Mouse (Mus musculus) thymus, postnatal 36 days (tissue): ENCODE results near the gene Brix1.
"Not testable (repeated sequence)": the region's sequence is repeated elsewhere in the genome, so short reads cannot be mapped to it uniquely, and the experiment has no call there.

ENCODE experiments used
- DNase-seq, 2 experiments: peaks; one replicate each; pipeline ENCODE4 v3.0.0; 2022; ENCODE audit warnings: mixed read lengths in 2 of 2

Brix1 gene

DNA sequence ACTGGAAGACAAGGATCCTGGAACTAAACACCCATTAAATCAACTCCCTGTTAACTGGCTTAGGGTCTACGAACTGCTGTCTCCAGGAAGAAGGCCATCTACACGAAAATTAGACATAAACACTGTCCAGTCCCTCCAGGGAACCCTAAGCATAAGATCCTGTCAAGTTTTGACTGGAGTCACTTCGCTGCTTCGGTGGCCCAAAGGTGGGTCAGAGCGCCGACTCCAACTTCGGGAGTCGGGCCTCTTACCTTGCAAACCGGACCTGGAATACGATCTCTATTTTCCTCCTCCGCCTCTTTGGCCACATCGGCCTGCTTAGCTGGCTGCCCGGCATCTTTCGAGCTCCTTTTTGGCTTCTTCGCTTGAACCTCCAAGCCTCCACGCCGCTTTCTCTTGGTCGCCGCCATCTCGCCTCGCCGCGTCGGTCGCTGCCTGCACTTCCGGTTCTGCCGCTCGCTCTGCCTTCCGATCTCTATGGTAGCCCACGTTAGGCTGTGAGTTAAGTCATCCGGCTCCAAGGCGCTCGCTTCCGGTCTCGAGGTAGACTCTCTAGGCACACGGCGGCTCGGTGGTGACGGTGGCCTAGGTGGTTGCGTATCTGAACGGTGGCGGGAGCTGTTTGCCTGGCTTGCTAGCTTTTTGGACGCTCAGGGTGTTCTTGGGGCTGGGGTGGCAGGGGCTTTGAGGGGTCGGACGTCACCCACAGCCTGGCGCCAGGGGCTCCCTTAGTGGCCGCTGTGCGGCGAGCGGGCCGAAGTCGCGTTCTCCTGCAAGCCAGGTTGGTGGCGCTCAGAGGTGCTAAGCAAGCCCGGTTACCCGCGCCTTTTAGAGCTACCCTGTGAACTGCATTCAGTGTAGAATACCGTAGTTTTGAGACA lies at the start of gene Brix1, which contains the start of gene Rad1:
Brix1 (minus strand) TSS at position 464 of the 881 bp plus-strand sequence.
Rad1 (plus strand) TSS at position 535 of the 881 bp plus-strand sequence.
- peak; percentile 90 to 91 for DNase-seq

DNA sequence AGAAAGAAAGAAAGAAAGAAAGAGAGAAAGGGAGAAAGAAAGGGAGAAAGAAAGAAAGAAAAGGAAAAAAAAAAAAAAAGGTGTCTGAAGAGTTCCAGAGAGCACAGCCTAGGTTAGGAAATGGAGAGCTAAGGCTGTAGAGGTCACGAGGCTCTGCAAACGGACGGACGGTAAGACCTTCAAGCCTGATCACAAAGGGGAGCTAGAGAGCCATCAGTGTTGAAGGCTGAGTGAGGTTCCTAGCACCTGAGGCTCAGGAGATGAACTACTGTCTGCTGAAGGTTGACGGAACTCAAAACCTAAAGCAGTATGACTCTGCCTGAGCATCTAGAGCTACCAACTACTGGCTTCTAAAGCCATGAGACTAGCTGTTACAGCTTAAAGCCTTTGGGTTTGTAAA lies 48.8 kb upstream of the Brix1 start:
- no peak for DNase-seq

DNA sequence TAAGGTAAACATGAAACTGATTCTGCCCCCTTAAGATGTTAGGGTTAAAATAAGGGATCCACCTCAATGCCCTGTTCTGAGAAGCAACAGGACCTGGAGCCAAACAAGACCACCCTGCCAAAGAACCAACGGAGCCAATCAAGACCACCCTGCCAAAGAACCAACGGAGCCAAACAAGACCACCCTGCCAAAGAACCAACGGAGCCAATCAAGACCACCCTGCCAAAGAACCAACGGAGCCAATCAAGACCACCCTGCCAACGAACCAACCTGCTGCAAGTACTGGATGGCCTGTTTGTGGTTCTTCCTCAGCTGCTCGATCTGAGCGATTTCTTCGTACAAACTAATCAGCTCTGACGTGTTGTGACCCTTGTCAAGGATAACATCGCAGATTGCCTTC lies 47.6 kb upstream of the Brix1 start:
- not testable (repeated sequence) for DNase-seq

DNA sequence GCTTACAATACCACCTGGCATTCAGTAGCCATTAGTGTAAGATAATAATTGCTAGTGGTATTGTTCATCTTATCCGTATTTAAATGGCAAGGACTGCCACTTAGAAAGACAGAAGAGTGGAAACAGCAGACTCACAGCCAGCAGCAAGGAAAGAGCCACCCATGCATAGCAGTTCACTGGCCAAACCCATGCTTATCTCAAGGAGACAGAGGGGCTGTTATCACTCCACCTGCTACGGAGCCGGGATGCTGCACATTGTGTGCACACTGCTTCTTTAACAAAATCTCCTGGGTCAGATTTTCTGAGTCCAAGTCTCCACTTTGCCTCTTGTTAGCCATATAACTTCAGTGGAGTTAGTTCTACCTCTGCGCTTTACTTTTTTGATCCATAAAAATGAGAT lies 45.6 kb upstream of the Brix1 start:
- DNase-seq: no peak

DNA sequence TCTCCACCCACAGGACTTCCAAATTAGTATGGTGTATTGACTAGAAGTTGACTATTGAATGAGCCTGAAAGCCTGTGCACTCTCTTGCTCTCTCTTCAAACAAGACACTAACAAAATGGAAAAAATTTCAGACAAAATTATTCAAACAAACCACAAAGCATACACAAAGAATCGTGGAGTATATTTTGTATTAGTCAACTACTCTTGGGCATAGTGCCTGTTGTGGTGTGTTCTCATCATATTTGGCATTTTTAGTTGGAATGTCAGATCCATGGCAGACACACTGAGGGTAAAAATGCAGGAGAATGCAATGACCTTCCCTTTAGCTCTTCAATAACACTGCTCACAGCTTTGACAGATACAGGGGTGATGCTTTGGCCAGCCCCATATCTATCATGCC lies 40.1 kb upstream of the Brix1 start:
- DNase-seq: no peak

DNA sequence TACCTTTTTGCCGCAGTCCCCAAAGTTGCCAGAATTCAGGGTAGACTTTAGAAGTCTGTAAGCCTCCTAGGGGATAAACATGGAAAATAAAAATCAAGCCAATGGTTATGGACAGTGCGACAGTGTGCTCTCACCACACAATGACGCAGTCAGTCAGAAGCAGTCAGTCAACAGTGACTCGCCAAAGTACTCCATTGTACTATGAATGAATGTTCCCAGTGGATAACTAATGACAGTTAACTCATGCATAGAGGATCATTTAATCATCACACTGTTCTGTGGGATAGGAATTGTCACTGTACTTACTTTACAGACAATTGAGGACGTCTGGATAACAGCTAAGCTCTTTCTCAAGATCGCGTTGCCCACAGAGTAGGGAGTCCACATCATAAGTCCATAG lies 29.4 kb upstream of the Brix1 start:
- DNase-seq: no peak

DNA sequence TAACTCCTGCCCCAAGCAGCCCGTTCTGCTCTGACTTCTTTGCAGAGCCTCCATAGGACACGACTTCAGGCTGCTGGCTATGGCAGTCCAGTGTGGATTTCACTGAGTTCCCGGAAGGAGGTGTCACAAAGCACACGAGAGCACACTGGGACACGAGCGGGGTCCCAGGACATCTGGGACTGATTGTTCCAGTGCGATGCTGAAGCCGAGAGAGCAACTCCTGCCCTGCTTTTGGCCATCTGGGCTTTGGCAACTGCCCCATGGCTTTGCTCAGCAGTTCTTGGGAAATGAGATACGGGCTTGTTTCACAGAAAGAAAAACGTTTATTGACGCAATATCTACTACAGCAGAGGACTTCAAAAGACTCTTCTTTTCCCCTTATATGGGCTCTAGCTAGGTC lies 20.4 kb upstream of the Brix1 start:
- DNase-seq: no peak

DNA sequence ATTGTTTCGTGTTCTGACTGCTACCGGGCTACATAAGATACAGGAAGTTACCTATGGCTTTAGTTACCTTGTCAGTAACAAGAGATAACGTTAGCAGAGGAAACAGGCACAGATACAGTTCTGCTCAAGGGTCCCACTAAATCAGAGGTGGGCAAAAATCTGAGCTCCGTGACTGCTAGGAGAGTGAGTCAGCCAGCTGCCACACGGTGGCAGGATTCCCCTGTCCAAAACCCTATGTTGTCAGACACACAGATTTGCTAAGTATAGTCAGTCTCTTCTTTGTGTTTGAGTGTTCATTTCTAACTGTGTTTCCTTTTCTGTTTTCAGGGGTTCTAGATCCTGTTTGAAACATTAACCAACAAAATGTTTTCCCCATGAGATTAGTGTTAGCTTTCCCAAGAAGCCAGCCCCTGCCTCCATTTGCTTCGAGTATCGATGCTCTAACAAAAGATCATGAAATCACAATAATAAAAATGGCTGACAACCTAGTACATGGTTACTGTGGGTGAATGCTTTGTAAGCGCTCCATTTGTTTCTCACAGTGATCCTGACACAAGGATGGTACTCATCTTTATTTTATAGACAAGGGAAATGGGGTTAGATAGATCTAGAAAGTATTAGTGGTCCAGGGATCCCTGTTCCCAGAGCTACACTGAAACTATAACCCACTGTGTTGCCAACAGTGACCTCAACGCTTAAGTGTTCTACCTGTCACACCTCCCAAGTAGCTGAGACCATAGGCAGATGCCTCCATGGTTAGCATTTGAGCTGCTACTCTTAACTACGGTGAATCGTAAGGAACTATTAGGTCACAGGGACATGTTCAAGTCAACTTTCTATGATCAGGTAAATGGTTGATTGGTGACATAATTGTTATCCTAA lies 15.3 kb upstream of the Brix1 start:
- DNase-seq: no peak

DNA sequence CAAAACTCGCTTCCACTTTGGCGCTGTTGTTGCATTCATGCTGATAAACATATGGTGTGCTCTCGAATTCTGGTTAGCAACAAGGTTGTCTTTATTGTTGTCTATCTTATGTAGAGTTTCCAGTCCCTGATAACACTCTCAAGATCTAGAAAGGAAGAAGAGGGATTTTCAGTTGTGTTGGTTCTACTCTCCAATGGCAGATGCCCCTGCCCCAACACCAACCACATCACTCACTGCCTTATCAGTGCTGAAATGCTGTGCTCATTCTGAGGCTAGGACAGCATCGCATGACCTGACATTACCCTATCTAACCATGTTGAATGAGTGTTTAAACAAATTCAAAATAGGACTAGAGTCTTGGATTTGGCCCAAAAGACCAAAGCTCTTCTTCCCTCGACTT lies 14.3 kb upstream of the Brix1 start:
- DNase-seq: no peak

DNA sequence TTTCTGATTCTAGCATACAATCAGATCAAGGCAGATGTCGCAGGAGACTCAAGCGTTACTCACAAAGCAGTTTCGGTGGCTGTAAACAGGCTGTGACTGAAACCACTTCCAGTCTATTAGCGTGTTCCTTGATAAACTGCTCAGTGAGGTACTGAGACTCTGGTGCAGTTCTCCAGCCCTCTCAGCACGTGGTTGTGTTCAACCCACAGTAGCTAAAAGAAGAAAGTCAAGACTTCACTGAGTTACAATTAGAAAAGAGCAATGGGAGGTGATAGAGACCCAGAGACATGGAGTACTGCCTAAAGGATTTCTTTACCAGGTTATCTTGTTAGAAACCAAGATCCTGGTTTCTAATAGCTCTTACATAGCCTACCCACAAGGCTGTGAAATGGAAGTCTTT lies 13.8 kb upstream of the Brix1 start:
- DNase-seq: no peak

DNA sequence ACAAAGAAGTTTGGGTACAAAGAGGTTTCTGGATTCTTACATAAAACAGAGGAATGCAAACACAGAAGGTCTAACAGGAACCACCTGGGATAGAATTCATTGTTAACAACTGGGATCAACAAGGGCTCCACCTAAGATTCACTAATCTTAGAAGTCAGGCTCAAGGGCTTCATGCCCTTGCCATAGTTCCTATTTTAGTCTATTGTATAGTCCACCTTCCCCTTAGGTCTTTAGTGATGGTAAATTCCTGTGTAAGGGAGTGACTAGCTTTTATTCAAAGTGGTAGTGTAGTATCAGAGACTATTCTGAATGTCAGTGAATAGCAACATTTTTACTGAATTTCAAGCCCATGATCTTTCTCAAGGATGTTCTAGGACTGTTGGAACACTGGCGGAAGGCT lies 10.9 kb upstream of the Brix1 start:
- not testable (repeated sequence) for DNase-seq

DNA sequence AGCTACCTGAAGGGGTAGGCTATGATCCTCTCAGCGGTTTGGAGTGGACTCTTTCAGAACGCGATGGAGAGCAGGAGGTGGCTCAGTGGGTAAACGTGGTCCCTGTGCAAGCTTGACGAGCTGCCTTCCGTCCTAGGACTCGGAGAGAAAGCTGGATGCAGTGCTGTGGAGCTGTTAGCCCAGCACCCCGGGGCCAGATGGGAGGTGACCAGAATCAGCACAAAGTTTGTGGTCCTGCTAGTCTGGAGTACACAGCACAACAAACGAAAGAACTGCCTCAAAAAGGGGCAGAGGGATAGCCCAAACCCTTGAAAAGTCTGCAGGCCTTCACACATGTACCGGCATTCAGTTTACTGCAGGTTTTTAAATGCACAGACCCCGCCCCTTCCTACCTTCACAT lies 10.2 kb upstream of the Brix1 start:
- no peak for DNase-seq

DNA sequence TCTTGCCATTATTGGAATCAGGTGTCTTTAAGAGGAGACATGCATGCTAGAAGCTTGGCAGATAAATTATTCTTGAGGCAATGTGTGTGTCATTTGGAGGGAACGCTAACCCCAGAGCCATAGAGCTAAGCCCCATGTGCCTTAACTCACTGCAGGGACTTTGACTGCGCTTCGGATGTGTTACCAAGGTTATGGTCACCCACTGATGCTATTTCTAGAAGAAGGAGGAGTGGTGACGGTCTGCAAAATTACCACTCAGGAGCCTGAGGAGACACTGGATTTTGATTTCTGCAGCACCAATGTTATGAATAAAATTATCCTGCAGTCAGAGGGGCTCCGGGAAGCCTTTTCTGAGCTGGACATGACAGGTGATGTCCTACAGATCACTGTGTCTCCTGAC lies 4.4 kb upstream of the Brix1 start:
- no peak for DNase-seq

DNA sequence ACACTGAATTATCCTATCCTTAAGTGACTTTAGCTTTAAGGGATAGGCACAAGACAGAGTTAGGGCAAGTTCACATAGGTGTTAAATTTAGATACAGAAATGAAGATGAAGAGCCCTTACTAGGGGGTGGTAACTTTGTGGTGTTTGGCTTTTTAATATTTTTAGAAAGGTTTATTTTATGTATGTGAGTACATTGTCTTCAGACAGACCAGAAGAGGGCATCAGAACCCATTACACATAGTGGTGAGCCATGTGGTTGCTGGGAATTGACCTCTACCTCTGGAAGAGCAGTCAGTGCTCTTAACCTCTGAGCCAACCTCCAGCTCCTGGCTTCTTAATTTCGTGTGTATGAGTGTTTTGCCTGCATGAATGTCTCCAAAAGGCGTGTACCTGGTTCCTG lies 1.5 kb upstream of the Brix1 start:
- DNase-seq: no peak

DNA sequence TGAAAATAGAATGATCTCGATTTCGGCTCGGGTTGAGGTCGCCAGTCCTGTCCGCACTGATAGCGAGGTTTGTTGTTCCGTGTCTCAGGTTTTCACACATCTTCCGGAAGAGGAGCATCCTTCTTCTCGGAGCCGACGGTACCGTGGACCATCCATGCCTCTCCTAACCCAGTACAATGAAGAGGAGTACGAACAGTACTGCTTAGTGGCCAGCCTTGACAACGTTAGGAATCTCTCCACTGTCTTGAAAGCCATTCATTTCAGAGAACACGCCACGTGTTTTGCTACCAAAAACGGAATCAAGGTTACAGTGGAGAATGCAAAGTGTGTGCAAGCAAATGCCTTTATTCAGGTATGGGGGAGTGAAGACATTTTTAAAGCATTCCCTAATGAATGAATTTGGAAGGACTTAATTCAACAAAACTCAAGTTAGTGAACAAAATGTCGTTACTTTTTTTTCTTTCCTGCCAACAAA lies 655 bp upstream of the Brix1 start:
- no peak for DNase-seq

DNA sequence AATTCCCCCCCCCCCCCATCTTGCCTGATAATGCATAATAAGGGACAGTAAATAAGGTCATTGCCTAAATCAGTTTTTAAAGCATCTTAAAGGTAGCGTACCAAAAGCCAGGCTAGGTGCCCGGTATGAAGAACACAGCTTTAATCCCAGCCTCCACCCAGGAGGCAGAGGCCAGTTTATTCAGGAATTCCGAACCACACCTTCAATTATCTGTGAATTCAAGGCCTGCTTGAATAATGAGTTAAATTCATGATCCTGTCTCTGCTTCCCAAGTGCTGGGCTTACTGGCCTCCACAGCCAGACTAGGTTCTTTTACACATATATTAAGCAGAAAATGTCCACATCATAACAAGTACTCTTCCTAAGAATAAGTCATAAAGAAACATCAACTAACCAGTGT lies 14.8 kb downstream of the Brix1 start:
- DNase-seq: no peak

DNA sequence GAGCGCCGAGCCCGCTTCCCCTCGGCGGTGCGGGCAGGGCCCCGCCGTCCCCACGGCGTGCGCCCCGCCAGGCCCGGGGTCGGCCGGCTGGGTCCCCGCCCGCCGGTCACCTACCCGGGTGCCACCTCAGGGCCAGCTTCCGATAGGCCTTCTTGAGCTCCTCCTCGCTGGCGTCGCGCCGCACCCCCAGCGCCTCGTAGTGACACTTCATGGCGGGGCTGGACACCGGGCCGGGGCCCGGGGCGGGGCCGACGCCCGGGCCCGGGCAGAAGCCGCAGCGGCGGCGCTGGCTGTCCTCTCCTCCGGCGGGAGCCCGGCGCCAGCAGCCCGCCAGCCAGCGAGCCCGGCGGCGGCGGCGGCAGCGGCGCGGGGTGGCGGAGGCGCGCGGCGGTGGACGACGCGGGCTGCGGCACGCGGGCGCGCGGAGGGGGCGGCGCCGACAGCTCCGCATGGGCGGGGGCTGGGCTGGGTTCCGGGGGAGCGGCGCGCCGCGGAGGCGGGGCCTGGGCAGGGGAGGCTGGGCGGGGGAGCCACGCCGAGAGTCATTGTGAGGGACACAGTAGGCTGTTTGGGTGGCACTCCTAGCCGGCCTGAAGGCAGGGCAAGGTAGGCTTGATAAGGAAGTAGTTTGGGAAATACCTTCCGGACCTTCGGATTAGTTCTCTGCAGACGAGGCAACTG lies 15.5 kb downstream of the Brix1 start, which contains the start of gene Dnajc21:
Dnajc21 (minus strand) TSS at position 366 of the 681 bp plus-strand sequence.
- peak; percentile 85 to 87 for DNase-seq

DNA sequence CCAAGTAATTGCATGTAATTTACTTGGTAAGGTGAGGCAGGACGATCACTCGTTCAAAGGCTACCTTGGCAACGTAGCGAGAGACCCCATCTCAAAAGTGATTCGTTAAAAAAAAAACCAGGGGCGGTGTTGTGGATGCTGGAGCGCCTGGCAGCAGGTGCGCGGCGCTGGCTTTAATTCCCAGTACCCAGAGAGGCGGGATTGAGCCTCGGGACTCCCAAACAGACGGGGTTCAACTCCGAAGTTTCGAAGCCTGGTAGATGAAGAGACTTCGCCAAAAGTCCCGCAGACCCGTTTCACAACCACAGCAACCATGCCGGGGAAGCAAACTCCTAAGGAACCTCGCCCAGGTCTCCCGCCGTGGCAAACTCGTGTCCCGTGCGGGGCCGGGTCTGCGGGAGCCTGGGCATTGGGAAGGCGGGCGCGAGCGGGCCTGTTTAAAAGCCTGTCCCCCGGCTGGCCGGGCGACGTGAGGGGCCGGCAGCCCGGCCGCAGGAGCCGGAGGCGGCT lies 16.1 kb downstream of the Brix1 start:
- no peak for DNase-seq

DNA sequence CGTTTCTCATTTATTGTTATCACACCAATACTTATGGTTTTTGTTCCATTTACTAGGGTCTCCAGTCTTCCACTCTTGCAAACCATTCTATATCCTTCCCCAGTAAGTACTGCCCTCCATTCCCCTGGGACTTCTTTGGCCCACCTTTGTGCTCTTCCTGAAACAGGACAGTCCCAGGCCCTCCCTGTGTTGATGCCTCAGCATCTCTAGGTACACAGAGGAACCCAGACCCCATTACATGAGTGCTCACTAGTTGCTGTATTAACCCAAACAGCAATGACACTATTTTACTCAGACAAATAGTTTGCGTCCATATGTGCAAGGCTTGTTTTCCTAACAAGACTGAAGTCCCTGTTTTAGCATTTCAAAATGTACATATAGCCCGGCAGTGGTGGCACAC lies 17.0 kb downstream of the Brix1 start:
- DNase-seq: no peak

DNA sequence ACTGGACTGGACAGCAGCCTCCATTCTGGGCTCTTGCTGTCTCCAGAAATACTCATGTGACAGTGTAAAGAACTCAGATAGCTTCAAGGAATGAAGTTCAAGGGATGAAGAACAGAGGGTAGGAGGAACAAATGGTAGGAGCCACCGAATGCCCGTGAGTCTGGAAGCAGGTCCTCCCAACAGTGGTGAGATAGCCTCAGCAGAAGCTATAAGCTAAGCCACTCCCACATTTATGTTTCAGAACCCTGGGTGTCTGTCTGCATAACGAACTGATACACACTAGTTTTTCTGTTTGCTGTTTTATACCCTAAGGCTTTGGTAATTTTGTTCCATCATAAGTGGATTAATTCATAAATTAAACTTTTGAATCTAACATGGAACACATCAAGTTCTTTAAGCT lies 21.1 kb downstream of the Brix1 start:
- no peak for DNase-seq

DNA sequence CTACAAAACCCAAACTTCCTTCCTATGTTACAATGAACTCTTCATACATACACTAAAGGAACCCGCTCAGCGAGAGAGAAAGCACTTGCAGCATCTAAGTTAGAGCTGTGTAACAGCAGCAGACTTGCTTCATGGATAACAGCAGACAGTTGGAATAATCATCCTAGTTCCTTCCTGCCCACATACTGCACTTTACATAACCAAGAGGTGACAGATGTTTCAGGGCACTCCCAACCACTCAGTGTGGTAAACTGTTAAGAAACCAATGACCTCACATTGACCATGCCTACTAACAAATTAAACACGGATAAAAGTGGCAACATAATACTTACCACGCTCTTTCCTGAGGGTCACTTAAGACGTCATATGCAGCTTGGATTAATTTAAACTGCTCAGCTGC lies 22.2 kb downstream of the Brix1 start:
- no peak for DNase-seq

DNA sequence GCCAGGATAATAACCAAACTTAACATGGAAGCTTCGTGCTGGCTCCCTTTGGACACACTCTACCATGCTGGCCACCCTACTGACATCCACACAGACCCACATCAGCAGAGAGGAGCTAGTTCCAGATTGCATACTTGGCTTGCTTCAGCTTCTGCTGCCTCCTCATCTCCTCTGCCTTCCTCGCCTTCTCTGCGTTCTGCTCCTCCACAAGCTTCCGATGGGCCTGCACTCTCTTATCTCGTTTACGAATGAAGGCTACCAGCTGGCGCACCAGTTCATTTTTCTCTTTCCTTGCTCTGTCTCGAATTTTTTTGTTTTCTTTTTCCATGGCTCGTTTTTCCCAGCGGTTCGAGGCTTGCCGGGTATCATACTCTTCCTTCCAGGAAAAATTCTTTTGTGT lies 24.8 kb downstream of the Brix1 start:
- no peak for DNase-seq

DNA sequence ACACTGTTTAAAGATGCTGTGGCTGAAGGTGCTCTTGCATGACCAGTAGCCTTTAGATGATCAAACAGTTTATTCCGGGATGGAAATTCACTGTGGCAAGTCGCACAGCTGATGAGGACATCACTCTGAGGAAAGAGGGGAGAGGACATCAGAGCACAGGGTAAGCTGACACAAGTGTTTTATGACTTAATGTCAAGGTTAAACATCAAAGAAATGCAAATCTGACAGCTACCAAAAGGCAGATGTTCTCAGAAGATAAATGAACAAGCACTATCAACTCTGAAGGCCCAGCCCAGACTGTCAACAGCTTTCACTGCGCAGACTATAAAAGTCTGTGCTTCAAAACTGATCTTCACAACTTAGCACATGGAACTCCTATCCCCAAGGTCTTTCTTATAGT lies 38.6 kb downstream of the Brix1 start:
- no peak for DNase-seq
